Mouse (Mus musculus) embryonic fibroblast, embryonic 13.5 days (primary cell): ENCODE data around the gene Abcc10.

Experiments used
- CTCF ChIP-seq: IDR thresholded peaks from 2 replicates; pipeline ENCODE4 v1.5.1; 2011; ENCODE audit warnings: mild to moderate bottlenecking, control low read depth, low read length, moderate library complexity, borderline replicate concordance; ENCODE audit not compliant: insufficient read depth
- POLR2A ChIP-seq: IDR thresholded peaks from 2 replicates; pipeline ENCODE4 v1.6.1; 2011; ENCODE audit warnings: low read depth, mild to moderate bottlenecking, control low read depth, low read length, moderate library complexity

GRCm38 (mm10) chr17:46328723-46329122 lies 571 bp upstream of the Abcc10 start:
- TF ChIP-seq CTCF (no peak), POLR2A (no peak)
